9 mouse cellular contexts compared by ENCODE assay signal in the genomic region with DNA sequence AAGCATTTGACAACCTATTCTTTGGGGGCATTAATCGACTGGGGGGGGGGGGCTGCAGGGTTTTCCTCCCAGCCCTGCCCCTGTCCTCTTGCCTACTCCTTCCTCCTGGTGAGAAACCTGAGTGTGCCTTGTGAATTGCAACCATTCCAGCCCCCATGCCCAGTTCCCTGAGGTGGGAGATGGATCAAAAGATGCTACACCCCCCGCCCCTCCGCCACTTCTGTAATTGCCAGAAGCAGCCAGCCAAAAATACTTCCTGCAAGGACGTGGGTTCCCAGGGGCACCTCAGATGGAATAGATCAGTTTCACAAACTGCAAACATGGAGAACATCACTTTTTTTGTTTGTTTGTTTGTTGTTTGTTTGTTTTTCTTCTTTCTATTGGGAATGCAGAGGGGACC.
A peak's percentile ranks its signal among the peaks of the same experiment; 100 is the strongest.
DNase-seq lines count a peak whose midpoint lies in the region; ATAC-seq and TF ChIP-seq lines count a peak whose summit lies in the region.
"Had no signal": no experiment of that assay in that cellular context is flagged by ENCODE, and none has a peak within 500 bp of the region (broad histone marks: within the 10 kb centered on the region; RNA-seq: fewer than 3 reads in every experiment).

No protein-coding gene starts in this region.

- 53% methylated on average over 4 of the region's 4 CpGs for WGBS in heart, adult 2 months
- WGBS in lung, postnatal 0 days = 59% methylated on average over 3 of the region's 4 CpGs
- 44% methylated on average over 4 of the region's 4 CpGs for WGBS in limb, embryonic 14.5 days

- no peaks in the 10 kb centered on the region for H3K27me3 ChIP-seq in heart, adult 2 months (ENCODE audit: control insufficient read depth, insufficient read depth, low read length)
- H3K27me3 ChIP-seq in lung, postnatal 0 days (replicated peaks; ENCODE audit: insufficient read depth, low read length) = no peaks in the 10 kb centered on the region
- H3K27me3 ChIP-seq in limb, embryonic 14.5 days (ENCODE audit: control insufficient read depth, insufficient read depth, low read length) = no peaks in the 10 kb centered on the region

- H3K79me2 ChIP-seq in heart, adult 2 months (replicated peaks; ENCODE audit: control insufficient read depth, insufficient read depth, low read length) = no peaks in the 10 kb centered on the region

- no peaks in the 10 kb centered on the region for H3K9me3 ChIP-seq in lung, postnatal 0 days (ENCODE audit: low read length)
- H3K9me3 ChIP-seq in limb, embryonic 14.5 days (ENCODE audit: control insufficient read depth, low read length) = no peaks in the 10 kb centered on the region

- TF ChIP-seq CTCF in heart, adult 2 months (IDR thresholded peaks at IDR 0.05) = no peak
- no peak for TF ChIP-seq CTCF in lung, postnatal 0 days (IDR thresholded peaks at IDR 0.05)

- intact Hi-C loops in heart, adult 2 months (cut with DNase I) = no loop called here

- no peak for TF ChIP-seq POLR2A in heart, adult 2 months (IDR thresholded peaks at IDR 0.05; ENCODE audit: insufficient read depth, low read depth, low read length)
- TF ChIP-seq POLR2A in limb, embryonic 14.5 days (IDR thresholded peaks at IDR 0.05; ENCODE audit: borderline replicate concordance, extremely low read depth, insufficient read depth, insufficient read length) = no peak

- no peak for ATAC-seq in lung, postnatal 0 days
- ATAC-seq in limb, embryonic 14.5 days (ENCODE audit: low FRiP score, low read depth) = no peak
- ATAC-seq in megakaryocyte, adult 5-6 weeks (ENCODE audit: poor library complexity, severe bottlenecking) = no peak

- H3K4me1 ChIP-seq in heart, adult 2 months (ENCODE audit: control insufficient read depth, insufficient read depth, low read length) = peaks cover 1% of the 10 kb centered on the region; the same call in 1 of the 2 replicates
- no peaks in the 10 kb centered on the region; the same call in 1 of the 2 replicates for H3K4me1 ChIP-seq in lung, postnatal 0 days (ENCODE audit: insufficient read depth, low read depth, low read length)
- H3K4me1 ChIP-seq in limb, embryonic 14.5 days (ENCODE audit: control insufficient read depth, insufficient read depth, low read length) = peaks cover 44% of the 10 kb centered on the region

- H3K4me3 ChIP-seq in heart, adult 2 months = peak overlapping the region; percentile 26
- no peak overlapping the region for H3K4me3 ChIP-seq in lung, postnatal 0 days (ENCODE audit: low read depth, low read length)
- peak overlapping the region; percentile 26 for H3K4me3 ChIP-seq in limb, embryonic 14.5 days (replicated peaks; ENCODE audit: low read length)

- TF ChIP-seq EP300 in heart, adult 2 months (IDR thresholded peaks at IDR 0.05; ENCODE audit: insufficient read depth, low read depth, low read length) = no peak
- no peak for TF ChIP-seq EP300 in lung, postnatal 0 days (IDR thresholded peaks at IDR 0.05)

- H3K27ac ChIP-seq in heart, adult 2 months = peak overlapping the region; percentile 67
- H3K27ac ChIP-seq in lung, postnatal 0 days (ENCODE audit: low read length) = 0 out of 2 replicates have a peak overlapping the region, but pooled peaks have one; percentile 4
- peak overlapping the region; percentile 73 for H3K27ac ChIP-seq in limb, embryonic 14.5 days (replicated peaks; ENCODE audit: low read depth, low read length)

- no peak for DNase-seq in heart, adult 2 months
- no peak for DNase-seq in heart, adult 18-20 months
- no peak for DNase-seq in lung, postnatal 0 days (ENCODE audit: low spot score)
- no peak for DNase-seq in lung, postnatal 14 days
- no peak for DNase-seq in limb, embryonic 14.5 days (ENCODE audit: low spot score)
- no peak for DNase-seq in cerebellum, adult 11-12 months
- DNase-seq in urinary bladder, adult 18-20 months (ENCODE audit: low spot score in 2 of 2) = no peak
- DNase-seq: thymus, adult 2 months had no signal

- peaks cover 3% of the 10 kb centered on the region for H3K36me3 ChIP-seq in heart, adult 2 months (ENCODE audit: control insufficient read depth, insufficient read depth, low read length)
- 0 out of 2 replicates have a peak, but pooled peaks cover 3% of the 10 kb centered on the region for H3K36me3 ChIP-seq in lung, postnatal 0 days (ENCODE audit: insufficient read depth, low read length)
- no peaks in the 10 kb centered on the region for H3K36me3 ChIP-seq in limb, embryonic 14.5 days (ENCODE audit: control insufficient read depth, insufficient read depth, low read length)

- no peak overlapping the region for H3K9ac ChIP-seq in heart, adult 2 months (ENCODE audit: low read depth, low read length)
- no peak overlapping the region for H3K9ac ChIP-seq in lung, postnatal 0 days (replicated peaks; ENCODE audit: low read depth)
- H3K9ac ChIP-seq in limb, embryonic 14.5 days (ENCODE audit: low read depth, low read length, severe bottlenecking) = peak overlapping the region; percentile 9; the same call in 1 of the 2 replicates

- peak overlapping the region; percentile 33; the same call in 1 of the 2 replicates for H3K4me2 ChIP-seq in lung, postnatal 0 days (replicated peaks; ENCODE audit: low read depth, low read length)
- H3K4me2 ChIP-seq in limb, embryonic 14.5 days (replicated peaks; ENCODE audit: low read depth, low read length, severe bottlenecking) = peak overlapping the region; percentile 46

Comparison
In these comparisons a context has a peak if more than half of its experiments do, and no peak if none do; other contexts are left out.
1. H3K27ac ChIP-seq: peak in every context shown above with its lines; median percentile 73 in limb, embryonic 14.5 days; 67 in heart, adult 2 months; 4 in lung, postnatal 0 days.